Mouse (Mus musculus) cerebellum, postnatal 4 days (tissue): ENCODE results near the gene Gde1.

Experiments used
- DNase-seq, 2 experiments: peaks; one replicate each; pipeline ENCODE4 v3.0.0; 2022; ENCODE audit warnings: low spot score in 2 of 2, mixed read lengths in 1 of 2

The Gde1 gene

DNA sequence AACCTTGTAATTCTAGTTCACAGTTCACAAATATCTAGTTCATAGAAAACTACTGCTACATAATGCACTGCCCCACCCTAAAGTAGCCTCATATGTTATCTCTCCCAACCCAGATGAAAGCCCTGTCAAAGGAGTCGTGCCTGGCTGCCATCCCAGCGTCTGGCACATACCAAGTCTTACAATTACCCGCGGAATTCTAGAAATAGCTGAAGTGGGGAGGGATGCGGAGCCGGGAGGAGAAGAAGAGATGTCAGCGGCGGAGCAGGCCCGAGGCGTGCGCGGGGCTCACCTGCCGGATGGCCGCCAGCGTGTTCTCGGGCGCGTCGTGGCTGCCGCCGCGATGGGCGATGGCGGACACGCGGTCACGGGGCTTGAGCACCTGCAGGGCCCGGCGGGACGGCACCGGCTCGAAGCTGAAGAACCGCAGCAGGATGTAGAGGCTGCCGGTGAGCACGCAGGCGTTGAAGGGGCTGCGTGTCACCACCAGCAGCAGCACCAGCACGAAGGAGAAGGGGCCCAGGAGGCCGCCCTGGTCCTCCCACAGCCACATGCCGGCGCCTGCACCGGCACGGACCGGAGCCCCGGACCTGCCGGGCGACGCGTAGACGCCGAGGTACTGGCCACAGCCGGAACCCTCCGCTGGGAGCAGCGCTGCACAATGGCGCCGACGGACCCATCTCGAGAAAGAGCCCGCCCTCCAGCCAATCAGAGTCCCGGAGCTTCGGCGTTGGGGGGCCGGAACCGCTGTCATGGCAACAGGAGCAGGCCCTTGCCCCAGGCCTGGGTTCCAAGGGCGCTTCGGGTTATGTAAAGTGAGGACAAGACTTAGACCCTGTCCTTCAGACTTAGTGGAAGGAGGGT is at the start of gene Gde1:
Gene Gde1 (minus strand): TSS at position 678 of the 861 bp plus-strand sequence.
- peak; percentile 69 to 86 for DNase-seq

DNA sequence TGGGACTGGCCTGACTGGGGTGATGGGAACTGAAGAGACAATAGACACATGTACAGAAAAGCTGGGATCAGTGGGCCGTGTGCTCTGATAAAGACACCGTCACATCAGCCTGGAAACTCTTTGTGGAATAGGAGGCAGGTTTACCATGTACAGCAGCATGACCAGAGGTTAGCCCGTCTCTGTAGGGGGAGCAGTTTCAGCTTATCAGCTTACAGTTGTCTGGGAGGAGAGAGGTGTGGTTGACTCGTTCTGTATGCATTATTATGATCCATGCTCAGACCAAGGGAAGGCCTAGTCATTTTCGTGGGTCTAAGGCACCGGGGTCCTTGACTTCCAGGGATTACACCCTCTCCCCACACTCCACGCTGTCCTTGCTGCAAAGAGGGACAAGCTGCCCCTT is 46.0 kb upstream of the Gde1 start:
- no peak for DNase-seq

DNA sequence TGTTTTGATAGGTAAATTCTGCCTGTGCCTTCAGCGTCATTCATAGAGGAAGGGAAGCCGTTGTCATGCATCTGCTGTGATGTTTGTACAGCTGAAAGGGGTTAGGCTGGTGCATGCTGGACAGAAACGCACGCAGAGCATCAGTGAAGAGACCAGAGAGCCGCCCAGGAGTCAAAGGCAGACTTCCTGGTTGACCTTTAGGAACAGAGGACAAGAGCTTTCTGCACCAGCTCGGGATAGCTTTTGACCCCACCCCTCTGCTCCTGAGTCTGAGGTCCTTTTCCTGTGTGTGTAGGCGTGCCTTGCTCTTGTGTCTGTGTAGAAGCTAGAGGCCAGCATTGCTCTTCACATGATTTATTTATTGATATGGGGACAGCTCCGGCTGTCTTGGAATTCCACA is 44.1 kb upstream of the Gde1 start:
- no peak for DNase-seq

DNA sequence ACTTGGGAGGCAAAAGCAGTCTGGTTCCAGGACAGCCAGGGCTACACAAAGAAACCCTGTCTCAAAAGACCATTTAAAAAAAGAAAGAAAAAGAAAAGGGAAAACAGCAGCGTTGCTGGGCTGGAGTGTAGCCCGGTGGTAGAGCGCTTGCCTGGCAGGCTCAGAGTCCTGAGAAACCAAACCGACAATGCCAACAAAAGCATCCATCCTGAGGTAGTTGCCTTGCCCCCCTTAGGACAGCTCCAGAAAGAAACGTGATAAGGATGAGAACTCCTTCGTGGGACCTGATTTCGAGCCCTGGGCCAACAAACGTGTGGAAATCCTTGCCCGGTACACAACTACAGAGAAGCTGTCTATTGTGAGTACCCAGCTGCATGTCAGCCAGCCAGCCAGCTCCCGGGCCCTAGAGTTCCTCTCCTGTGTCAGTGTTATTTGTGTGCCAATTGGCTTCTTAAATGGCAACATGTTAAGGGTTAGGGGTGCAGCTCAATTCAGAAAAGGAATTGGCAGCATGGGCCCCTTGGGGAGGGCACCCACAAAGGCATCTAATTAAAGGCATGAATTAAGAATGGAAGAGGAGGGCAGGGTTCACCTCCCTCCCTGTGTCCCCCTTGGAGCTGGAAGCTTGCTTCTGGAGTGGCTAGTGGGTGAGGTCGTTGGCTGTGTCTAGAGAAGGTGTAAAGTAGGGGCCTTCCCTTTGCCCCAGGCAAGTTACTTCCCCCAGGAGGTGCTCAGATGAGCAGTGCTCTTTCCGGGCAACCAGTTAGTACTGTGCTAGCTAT is 42.5 kb upstream of the Gde1 start:
- no peak for DNase-seq

DNA sequence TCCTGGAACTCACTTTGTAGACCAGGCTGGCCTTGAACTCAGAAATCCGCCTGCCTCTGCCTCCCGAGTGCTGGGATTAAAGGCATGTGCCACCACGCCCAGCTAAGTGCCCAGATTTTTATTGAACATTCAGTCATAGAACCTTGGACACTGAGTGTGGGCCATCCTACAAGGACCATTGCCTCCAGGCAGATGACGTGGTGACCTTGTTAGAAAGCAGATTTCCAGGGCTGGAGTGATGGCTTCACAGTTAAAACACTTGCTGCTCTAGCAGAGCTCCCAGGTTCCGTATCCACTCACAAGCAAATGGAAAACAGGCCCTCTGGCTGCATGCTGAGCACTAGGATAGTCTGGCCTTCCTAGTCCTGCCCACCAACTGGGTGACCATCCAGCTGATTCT is 39.2 kb upstream of the Gde1 start:
- no peak for DNase-seq

DNA sequence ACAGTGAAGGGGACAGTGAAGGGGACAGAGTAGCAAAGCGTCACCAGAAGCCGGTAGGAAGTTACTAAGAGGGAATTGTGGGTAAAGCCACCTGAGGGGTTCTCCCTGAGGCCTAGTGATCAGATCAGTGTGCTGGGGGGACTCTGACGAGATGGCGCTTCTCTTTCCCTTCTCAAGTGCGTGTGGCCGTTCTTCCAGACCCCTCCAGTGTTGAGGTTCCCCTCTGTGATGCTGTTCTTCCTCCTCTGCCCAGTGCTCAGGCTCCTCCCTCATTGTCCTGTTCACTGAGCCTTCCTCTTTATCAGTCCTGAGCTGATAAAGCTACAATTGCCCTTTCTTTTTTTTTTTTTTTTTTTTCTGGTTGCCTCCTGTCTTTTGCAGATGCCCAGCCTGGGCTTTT is 36.7 kb upstream of the Gde1 start:
- DNase-seq, result no peak

DNA sequence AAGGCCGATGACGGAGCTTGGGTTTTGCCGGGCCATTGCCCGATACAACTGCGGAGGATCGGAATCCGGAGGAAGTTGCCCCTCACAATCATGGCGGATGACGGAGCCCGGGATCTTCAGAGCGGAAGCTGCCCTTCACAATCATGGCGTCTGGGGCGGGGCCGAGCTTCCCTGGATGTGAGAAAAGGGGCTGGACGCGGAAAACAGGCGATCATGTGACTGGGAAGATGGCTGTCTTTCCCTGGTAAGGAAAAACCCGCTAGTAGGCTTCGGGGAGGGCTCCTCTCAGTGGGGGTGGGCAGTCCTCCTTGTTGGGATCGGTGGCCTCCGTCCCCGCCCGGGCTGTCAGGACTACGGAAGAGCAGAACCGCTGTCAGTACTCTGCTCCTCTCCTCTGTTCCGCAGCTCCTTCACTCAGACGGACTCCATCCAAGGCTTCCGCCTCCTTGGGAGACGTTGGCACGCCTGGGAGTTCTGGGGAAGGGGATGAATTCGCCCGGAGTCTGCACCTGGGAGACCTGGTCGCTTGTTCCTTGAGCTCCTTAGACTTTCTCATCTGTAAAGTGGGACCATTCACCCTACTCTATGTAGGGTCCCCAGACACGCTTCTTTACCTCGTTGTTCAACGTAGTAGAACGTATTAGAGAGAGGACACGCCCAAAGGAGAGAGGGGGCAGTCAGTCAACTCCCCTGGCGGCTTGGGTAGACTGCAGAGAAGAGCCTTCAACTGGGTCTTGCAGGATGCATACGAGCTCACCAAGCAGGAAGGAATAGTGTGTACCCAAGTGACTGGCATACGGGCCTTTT is 35.2 kb upstream of the Gde1 start:
- peak; percentile 90 to 95 for DNase-seq

DNA sequence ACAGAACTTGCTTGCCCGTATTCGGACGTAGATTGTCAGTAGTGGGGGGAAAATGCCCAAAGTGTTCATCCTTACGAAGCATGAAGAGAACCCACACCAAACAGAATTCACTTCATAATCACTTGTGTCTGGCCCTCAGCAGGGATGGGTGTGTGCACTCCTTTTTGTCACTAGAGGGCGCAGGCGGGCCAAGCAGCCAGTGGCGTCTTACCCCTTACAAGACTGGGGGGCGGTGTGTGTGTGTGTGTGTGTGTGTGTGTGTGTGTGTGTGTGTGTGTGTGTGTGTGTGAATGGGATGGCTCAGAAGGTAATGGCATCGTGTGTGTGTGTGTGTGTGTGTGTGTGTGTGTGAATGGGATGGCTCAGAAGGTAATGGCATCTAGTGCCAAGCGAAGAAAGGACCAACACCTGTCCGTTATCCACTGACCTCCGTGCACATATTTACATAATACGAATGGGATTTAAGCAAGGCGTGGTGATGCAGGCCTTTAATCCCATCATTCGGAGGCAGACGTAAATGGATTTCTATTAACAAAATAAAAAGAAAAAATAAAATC is 34.5 kb upstream of the Gde1 start, which contains the start of gene Vps35l:
Gene Vps35l (plus strand): TSS at position 252 of the 557 bp plus-strand sequence.
- DNase-seq, result peak; percentile 67 to 84

DNA sequence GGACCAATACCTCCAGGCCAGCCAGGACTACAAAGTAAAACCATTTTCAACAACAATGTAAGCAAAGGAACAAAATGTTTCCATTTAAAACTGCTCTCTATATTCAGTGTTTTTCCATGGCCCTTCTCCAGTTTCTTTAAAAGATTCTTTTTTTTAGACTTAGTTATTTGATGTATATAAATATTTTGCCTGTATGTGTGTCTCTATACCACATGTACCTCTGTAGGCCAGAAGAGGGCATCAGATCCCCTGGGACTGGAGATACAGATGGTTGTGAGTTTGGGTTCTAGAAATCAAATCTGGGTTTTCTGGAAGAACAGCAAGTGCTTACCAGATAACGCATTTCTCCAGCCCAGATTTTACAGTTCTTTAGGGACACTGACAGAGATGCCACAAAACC is 33.2 kb upstream of the Gde1 start:
- DNase-seq, result no peak

DNA sequence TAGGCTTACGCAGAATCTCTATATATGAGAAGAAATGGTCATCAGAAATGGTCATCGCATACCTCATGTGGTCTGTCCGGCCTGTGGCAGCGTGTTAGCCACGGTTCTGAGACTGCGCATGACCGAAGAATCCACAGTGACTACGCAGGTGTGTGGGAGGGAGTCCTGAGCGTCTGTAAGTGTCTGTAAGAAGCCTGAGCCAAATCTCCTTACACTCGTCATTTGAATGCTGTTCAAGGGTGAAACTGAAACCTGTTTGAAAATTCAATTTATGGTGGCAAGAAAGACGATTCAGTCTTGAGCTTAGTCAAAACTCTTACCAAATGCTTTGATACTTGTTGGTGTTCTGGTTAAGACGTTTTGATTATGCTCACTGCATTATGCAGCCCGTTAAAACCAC is 27.6 kb upstream of the Gde1 start:
- no peak for DNase-seq

DNA sequence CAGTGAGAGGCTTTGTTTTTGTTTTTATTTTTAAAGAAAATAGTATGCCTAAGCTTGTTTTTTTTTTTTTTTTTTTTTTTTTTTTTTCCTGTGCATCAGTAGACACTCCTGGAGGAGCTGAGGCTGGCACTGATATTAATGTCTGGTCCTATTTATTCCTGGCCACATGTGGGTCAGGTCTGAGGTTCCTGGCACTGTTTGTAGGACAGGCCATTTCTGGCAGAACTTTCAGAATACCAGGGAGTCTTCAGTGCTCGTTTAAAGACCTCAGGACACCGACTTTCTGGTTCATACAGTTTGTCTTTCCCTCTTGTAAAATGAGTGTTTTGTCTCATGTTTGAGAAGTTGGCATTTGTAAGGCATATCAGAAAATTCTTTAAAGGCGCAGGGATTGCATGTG is 26.2 kb upstream of the Gde1 start:
- DNase-seq, result no peak

DNA sequence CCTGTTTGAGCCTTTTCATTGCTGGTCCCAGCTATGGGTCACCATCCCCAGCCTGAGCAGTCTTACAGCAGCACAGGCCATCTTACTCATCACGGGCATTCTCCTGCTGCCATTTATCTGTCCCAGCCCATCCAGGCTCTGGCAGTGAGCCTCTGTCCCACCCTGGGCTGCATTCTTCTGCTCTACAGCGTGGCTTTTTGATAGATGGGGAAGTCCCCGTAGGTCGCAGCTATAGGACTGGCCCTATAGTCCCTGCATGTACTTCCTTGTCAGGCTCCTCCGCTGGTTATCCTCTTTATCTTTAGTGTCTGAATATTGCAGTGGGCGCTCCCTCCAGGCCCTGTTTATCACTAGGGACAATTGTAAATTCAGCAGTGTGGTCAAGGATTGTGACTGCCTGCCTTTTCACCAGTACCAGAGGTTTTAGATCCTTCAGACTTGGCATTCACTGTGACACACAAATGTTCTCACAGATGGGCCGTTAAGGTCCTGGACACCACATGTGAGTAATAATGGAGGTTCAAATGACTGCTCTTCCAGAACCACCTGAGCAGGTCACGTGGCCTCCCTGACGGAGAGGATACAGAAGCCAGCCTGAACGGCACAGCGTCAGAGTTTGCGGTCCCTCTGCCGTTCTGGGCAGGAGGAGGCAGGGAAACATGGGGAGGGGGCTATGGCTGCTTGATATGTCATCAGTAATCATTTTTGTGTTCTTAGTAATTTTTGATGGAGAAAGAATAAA is 23.4 kb upstream of the Gde1 start:
- no peak for DNase-seq

DNA sequence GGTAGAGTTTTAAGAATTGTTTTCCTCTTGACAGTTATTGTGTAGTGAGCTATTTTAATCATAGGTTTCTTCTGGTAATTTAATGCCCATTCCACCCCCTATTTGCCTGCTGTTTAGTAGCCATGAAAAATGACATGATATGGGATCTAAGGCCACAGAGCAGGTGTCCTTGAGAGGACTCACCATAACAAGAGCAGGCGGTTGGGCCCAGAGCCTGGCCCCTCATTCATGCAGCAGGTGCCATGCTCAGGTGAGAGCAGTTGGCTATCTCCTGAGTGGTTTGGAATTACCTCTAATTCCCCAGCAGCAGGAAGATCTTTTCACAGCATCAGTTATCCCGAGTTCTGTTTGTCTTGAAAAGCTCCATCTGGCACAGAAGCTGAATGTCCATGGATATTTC is 19.9 kb upstream of the Gde1 start:
- no peak for DNase-seq

DNA sequence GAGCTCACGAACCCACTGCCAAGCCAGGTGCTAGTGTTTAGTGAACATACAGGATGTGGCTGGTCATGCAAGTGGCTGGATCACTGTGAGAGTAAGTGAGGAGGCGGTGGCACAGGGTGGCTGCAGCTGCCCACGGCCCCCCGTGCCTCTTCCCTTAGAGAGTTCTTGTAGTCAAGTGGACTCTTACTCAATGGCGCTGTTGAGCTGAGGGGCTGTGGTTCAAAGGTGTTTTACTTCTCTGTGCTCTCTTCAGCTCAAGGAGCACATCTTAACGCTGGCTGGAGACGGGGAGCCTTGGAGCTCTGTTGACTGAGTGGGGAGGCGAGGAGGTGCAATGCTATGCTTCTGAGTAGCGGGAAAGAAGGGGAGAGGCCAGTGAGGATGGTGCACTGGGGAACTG is 18.3 kb upstream of the Gde1 start:
- no peak for DNase-seq

DNA sequence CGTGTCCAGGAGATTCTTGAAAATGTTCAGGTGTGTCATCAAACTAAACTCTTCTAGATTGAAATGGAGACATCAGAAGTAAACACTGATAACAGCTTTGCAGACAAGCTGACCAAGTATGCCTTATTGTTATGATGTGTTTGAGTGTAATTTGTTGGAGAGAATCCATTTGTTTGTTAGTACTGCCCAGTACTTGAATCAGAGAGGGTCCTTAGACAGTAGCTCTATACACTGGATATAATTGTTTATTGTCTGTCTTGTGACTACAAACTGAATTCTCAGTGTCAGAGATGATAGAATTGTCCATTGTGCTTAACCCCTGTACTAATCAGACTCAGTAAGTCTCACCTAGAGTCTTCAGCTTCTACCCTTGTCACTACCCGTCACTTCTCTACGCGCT is 12.5 kb upstream of the Gde1 start:
- no peak for DNase-seq

DNA sequence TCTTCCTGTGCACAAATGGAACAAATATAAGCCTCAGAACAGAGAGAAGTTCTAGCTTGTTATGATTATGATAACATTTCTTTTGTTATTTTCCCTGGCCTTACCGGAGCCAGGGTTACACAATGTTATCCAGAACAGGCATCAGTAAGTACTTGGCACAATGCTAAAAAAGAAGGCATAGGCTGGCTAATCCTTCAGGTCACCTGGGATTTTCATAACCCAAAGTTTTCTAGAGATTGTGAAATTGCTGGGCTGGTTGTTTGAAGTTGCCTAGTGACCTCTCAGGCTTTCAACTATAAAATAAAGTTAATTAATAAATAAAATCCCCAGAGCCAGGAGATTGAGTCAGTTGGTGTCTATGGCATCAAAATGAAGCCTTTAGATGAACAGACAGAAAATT is 9.3 kb upstream of the Gde1 start:
- no peak for DNase-seq

DNA sequence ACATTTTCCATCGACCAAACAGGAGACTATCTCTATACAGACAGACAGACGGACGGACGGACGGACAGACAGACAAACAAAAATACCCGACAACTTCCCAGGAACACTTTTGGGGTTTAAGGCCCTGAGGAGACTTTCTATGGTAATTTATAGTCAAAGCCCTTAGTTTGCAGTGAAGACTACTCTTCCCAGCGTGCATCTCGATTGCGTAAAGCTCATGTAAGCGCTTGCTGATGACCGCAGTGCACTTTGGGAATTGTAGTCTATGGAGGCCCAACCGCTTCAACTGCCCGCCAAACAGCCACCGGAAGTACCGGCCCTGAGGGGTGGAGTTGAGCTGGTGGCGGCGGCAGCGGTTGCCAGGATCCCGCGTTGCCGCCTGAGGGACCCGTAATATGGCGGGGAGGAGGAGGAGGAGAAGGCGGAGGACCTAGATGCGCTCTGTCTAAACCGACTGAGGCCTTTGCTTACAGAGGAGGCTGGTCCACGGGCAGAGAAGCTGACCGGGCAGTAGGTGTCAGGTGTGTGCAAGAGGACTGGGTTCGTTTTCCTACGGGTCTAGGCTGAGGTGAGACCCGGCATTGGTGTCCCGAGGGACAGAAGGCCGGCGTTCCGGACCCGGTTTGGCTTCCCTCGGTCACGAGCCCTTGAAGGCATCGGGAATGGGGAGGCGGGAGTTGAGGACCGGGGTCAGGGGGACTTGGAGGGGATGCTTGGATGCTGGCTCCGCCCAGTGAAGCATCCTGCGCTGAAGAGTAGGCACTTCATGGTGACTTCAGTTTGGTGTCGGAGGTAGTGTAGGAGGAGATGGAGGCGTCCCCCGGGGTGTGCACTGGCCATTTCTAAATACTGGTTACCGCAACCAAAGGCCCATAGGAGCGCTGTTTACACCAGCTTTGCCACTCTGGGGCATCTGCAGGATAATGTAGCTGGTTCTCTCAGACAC is 6.9 kb upstream of the Gde1 start, which contains the start of gene Ccp110:
Gene Ccp110 (plus strand): TSS at position 325 of the 946 bp plus-strand sequence.
- peak; percentile 77 to 87 for DNase-seq

DNA sequence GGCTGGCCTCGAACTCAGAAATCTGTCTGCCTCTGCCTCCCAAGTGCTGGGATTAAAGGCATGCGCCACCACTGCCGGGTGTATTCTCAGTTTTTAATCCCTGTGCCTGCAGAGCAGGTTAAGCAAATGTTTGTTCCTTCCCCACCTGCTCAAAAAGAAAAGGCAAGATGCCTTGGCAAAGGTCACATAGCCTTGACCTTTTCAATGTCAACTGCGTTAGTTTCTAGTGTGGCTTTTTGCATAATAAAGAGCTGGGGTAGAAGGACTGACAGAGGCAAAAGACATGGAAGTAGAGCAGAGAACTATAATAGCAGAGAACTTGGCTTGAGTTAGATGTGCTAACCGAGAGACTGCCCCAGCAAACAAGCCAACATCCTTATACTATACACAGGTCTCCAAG is 5.2 kb upstream of the Gde1 start:
- DNase-seq, result no peak

DNA sequence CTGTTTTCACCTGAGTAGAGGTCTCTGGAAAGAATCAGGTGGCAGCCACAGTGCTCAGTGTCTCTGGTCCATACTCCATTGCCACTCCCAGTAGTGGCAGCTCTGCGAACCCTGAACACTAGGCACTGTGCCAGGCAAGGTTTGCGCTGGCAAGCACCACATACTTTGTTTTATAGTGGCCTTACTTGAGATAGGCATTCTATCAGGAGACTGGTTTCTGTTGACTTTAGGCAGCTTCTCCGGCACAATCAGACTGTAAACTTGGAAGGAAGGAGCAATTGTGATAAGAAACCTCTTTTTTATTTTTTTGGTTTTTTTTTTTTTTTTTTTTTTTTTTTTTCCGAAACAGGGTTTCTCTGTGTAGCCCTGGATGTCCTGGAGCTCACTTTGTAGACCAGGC is 2.4 kb upstream of the Gde1 start:
- no peak for DNase-seq

DNA sequence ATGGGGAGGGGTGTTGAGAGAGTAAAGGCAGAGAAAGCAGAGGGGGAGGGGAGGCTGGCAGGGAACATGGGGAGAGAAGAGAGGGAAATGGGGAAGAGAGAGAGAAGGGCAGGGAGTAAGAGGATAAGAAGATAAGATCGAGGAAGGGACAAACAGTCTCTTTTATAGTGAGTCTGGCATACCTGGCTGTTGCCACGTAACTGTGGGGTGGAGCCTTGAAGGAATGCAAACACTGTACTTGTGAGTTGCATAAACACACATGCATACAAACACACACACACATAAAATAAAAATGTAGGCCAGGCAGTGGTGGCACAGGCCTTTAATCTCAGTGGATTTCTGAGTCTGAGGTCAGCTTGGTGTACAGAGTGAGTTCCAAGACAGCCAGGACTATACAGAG is 1.6 kb upstream of the Gde1 start:
- DNase-seq, result no peak
